Mouse (Mus musculus) large intestine, adult 2 months (tissue): ENCODE data around the gene Nrn1. TPM values are rescaled to one million over a fixed set of nuclear protein-coding genes. Genes with fewer than 3 reads are reported as not detected.

Experiments
- DNase-seq: peaks from one replicate; pipeline ENCODE4 v3.0.0-alpha.2; 2012; ENCODE audit warnings: low read depth, low spot score
- WGBS: fragments of 180-500 bp; shearing (Covaris S2); methylation state at CpG from one replicate; pipeline ENCODE4 v1.1.7; 2018; 5-methylcytosine and 5-hydroxymethylcytosine counted together
- polyA plus RNA-seq: library from polyadenylated mRNA; depleted of rRNA; stranded (reverse); fragments of >200 nt; gene quantifications from 2 replicates; pipeline ENCODE4 v1.2.3, GENCODE M21; 2012

The Nrn1 gene
- polyA plus RNA-seq, 1 experiment: 2.2 TPM

- no peak for DNase-seq
- WGBS: 33% methylated on average over 24 of the region's 24 CpGs
These were observed 8.4 kb downstream of the Nrn1 start for GRCm38 (mm10) chr13:36726551-36726950.

- no peak for DNase-seq
- 54% methylated on average over 8 of the region's 8 CpGs for WGBS
These were observed 9.1 kb downstream of the Nrn1 start for GRCm38 (mm10) chr13:36725881-36726280.

GRCm38 (mm10) chr13:36724533-36725470 is 10.1 kb downstream of the Nrn1 start:
- 24% methylated on average over 40 of the region's 40 CpGs for WGBS

GRCm38 (mm10) chr13:36723726-36724300 is 11.1 kb downstream of the Nrn1 start:
- no peak for DNase-seq
- 47% methylated on average over 15 of the region's 15 CpGs for WGBS

More at GRCm38 (mm10) chr13:36724533-36725470, 10.1 kb downstream of the Nrn1 start:
- DNase-seq: no peak

GRCm38 (mm10) chr13:36722309-36722708 is 12.6 kb downstream of the Nrn1 start:
- DNase-seq: no peak

GRCm38 (mm10) chr13:36720297-36721017 is 14.5 kb downstream of the Nrn1 start:
- 82% methylated on average over 5 of the region's 5 CpGs for WGBS
- DNase-seq: no peak

- 78% methylated on average over 3 of the region's 3 CpGs for WGBS
- no peak for DNase-seq
These were observed 17.6 kb downstream of the Nrn1 start for GRCm38 (mm10) chr13:36717376-36717775.

- DNase-seq: no peak
- WGBS: 64% methylated on average over 2 of the region's 2 CpGs
These were observed 18.2 kb downstream of the Nrn1 start for GRCm38 (mm10) chr13:36716708-36717107.

GRCm38 (mm10) chr13:36714101-36714500 is 20.8 kb downstream of the Nrn1 start:
- DNase-seq: no peak
- 66% methylated on average over 2 of the region's 2 CpGs for WGBS

- no peak for DNase-seq
- WGBS: 63% methylated on average over 3 of the region's 3 CpGs
These were observed 27.7 kb downstream of the Nrn1 start for GRCm38 (mm10) chr13:36707088-36707690.

- no peak for DNase-seq
- WGBS: 74% methylated on average over 8 of the region's 8 CpGs
These were observed 38.6 kb downstream of the Nrn1 start for GRCm38 (mm10) chr13:36696351-36696771.

GRCm38 (mm10) chr13:36695516-36696201 is 39.3 kb downstream of the Nrn1 start:
- 38% methylated on average over 7 of the region's 7 CpGs for WGBS
- no peak for DNase-seq

- 37% methylated on average over 4 of the region's 4 CpGs for WGBS
- no peak for DNase-seq
These were observed 51.4 kb downstream of the Nrn1 start for GRCm38 (mm10) chr13:36683581-36683980.

- DNase-seq: no peak
- WGBS: 86% methylated on average over 8 of the region's 8 CpGs
These were observed 54.1 kb downstream of the Nrn1 start for GRCm38 (mm10) chr13:36680690-36681355.

GRCm38 (mm10) chr13:36679345-36679744 is 55.6 kb downstream of the Nrn1 start:
- no peak for DNase-seq
- 63% methylated on average over 1 of the region's 1 CpGs for WGBS
